Mouse (Mus musculus): ENCODE measurements at regions not wholly inside any gene's neighbourhood (a gene's known extent, or its start where the extent isn't known, plus 50 kb on each side); places are given as distances from the start of the nearest gene placed in this dataset.

- DNase-seq (ENCODE audit: extremely low read depth, low read depth): no peak
Measured at GRCm38 (mm10) chr3:41307400-41308028, 224.7 kb upstream of the Pgrmc2 start.

- no peak for DNase-seq (ENCODE audit: extremely low read depth, low read depth)
Measured at GRCm38 (mm10) chr3:41302805-41303204, 220.0 kb upstream of the Pgrmc2 start.

DNA sequence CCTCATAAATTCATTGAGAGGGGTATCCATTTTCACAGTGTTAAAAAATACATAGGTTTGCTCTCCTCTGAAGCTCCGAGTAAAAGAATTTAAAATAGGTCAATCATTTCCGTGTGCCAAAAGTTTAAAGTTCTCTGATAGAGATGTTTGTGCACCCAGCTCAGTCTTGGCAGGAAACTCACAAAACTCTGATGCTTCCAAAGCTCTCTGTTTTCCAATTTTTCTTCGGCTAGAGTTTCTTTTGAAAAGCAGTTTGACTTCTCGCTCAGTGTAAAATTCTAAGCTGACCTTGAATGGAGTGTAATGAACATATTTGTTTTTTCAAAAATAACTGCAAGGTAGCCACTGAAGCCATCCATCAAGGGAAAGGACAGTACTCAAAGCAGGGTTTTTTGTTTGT, 215.9 kb upstream of the Pgrmc2 start:
- no peak for DNase-seq (ENCODE audit: extremely low read depth, low read depth)

DNA sequence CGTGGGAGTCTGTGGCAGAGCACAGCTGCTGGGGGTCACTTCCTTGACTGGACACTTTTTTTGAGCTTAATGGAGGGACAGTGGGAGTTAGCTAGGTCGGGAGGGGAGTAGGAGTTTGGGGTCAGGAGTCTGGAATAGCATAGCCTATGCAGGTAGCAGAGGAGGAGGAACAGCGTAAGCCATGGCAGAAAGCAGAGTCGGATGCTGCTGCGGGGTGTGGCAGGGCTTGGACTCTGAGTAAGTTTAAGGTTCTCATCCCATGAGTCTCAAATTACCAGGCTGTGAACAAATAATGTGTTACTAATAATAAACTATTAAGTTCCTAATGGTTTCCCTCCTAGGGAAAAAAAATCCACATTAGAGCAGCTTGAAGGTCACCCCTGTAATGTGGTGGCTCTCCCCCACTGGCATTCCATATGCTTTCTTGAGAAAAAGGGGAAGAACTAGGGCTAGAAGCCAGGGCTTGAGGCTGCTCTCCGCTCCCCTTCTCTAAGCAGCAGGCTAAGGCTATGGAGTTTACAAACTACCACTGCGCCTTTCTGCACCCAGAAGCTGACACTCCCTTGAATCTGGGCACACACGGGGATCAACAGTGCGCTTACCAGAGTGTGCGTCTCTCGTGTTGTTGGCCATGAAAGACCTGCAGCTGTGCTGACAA, 213.4 kb upstream of the Pgrmc2 start:
- no peak for DNase-seq (ENCODE audit: extremely low read depth, low read depth)

DNA sequence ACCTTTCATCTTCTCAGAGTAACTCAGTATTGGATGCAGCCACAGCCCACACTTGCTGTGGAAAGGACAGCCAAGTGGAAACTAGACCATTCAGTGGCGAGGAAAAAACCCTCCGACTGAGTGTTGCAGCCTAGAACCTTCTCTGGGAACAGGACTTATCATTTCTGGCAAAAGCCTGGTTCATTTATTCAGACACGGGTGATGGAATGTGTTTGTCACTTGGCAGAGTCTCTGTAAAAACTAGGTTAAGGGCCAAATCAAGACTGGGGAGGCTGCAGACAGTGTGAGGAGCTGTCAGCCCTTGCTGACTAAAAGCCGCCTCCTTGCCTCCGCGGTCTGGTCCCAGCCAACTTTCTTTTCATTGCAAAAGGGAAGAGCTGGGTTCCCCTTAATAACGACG, 212.3 kb upstream of the Pgrmc2 start:
- no peak for DNase-seq (ENCODE audit: extremely low read depth, low read depth)

GRCm38 (mm10) chr3:41290535-41291307, 207.9 kb upstream of the Pgrmc2 start:
- DNase-seq (ENCODE audit: extremely low read depth, low read depth): no peak

GRCm38 (mm10) chr3:41288735-41289134, 205.9 kb upstream of the Pgrmc2 start:
- no peak for DNase-seq (ENCODE audit: extremely low read depth, low read depth)

- no peak for DNase-seq (ENCODE audit: extremely low read depth, low read depth)
Measured at GRCm38 (mm10) chr3:41288066-41288465, 205.2 kb upstream of the Pgrmc2 start.

DNA sequence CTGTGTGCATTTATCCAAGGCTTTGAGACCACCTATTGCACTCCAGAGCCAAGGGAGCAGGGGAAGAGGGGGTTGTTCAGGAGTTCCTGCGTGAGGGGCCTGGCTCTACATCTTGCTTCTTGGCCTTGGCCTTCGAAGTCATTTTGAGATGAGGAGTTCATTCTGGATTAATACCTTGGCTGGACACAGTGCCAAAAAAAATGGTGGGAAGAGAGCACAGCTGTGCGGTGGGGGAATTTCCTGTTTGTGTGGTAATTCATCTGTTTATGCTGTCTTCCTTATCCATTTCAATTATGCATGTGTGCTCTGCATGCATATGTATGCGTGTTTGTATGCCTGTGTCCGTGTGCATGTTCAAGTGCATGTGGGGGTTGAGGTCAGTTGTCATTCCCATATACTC, 202.5 kb upstream of the Pgrmc2 start:
- DNase-seq (ENCODE audit: extremely low read depth, low read depth): no peak

GRCm38 (mm10) chr3:41284897-41285296, 202.1 kb upstream of the Pgrmc2 start:
- no peak for DNase-seq (ENCODE audit: extremely low read depth, low read depth)

DNA sequence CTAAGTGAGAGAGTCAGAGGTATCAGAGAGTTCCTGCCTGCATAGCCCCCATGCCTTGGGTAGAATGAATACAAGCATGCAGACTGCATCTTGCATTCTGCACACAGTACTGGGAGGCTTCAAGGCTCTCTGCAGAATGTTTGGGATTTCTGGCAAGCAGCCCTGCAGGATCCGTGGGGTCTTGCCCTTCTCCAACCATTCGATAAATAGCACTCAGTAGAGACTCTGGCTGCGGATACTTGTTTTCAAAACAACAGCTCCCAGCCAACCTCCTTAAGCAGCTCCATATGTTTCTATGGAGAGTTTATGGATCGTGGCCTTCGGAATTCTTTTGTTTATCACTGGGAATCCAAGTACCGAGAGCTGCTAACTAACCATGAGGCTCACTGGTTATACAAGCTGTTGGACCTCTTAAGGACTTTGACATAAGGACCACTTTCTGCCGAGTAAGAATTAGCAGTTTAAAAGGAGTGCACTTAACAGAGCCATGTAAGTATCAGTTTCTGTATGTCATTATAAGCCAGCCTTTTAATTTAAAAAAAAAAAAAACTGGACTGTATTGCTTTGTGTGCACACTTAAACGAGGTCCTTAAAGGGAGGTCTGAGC, 199.7 kb upstream of the Pgrmc2 start:
- DNase-seq (ENCODE audit: extremely low read depth, low read depth): no peak

- DNase-seq (ENCODE audit: extremely low read depth, low read depth): no peak
Measured at GRCm38 (mm10) chr3:41276096-41276495, 193.2 kb upstream of the Pgrmc2 start.

GRCm38 (mm10) chr3:41268516-41268915, 185.7 kb upstream of the Pgrmc2 start:
- no peak for DNase-seq (ENCODE audit: extremely low read depth, low read depth)

DNA sequence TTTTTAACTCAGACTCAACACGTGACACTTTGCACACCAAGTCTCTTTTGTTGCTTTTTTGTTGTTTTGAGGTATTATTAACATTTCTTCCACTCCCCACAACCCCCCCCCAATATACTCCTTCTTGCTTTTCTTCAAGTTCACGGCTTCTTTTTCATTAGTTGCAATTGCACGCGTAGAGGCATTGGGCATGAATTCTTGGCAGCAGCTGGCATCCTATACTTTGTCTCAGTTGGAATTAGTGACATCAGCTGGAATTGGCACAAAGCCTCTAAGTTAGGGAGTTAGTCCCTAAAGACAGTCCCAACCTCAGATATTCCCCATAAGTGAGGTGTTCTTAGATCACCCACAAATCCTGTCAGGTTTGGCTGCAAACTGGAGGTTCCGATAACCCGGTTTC, 183.4 kb upstream of the Pgrmc2 start:
- no peak for DNase-seq (ENCODE audit: extremely low read depth, low read depth)

- no peak for DNase-seq (ENCODE audit: extremely low read depth, low read depth)
Measured at GRCm38 (mm10) chr3:41265399-41265798, 182.6 kb upstream of the Pgrmc2 start.

GRCm38 (mm10) chr3:41258291-41258690, 175.4 kb upstream of the Pgrmc2 start:
- no peak for DNase-seq (ENCODE audit: extremely low read depth, low read depth)

- DNase-seq (ENCODE audit: extremely low read depth, low read depth): peak; percentile 5
Measured at GRCm38 (mm10) chr3:41244960-41245359, 162.1 kb upstream of the Pgrmc2 start.

GRCm38 (mm10) chr3:41241856-41242552, 159.2 kb upstream of the Pgrmc2 start:
- no peak for DNase-seq (ENCODE audit: extremely low read depth, low read depth)

DNA sequence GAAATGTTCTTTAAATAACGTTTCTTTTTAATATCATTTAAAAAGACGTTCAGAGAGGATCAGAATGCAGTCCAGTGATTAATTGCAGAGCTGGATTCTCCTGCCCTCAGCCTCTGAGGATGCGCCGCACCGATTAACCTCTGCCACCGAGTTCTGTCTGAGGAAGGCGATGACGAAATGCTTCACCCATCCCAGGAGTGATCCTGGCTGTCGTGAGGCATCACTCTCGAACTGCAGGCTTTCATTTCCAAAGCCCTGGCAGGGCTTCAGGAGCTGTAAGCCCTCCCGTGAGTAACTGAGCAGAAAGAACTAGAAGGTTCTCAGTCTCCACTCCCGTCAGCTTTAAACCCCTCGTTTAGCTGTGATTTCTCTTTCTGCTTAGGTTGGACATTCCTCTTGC, 157.0 kb upstream of the Pgrmc2 start:
- no peak for DNase-seq (ENCODE audit: extremely low read depth, low read depth)

DNA sequence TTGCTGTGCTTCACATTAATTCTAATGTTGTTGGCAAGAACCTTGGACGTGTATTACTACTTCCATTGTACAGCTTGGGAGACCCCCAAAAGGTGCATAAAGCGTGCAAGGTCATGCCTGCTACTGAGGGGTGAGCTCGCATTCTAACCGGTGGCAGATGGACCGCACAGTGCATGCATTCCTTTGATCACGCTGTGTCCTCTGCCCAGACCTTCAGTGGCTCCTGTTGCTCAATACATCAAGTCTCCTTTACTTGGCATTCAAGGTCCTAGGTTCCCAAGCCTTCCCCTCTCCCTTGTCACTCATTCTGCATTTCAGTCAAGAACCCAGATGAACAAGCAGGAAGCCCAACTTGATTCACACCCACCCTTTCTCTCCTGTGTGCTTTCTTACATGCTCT, 156.4 kb upstream of the Pgrmc2 start:
- no peak for DNase-seq (ENCODE audit: extremely low read depth, low read depth)

- DNase-seq (ENCODE audit: extremely low read depth, low read depth): no peak
Measured at GRCm38 (mm10) chr3:41238046-41238445, 155.2 kb upstream of the Pgrmc2 start.

DNA sequence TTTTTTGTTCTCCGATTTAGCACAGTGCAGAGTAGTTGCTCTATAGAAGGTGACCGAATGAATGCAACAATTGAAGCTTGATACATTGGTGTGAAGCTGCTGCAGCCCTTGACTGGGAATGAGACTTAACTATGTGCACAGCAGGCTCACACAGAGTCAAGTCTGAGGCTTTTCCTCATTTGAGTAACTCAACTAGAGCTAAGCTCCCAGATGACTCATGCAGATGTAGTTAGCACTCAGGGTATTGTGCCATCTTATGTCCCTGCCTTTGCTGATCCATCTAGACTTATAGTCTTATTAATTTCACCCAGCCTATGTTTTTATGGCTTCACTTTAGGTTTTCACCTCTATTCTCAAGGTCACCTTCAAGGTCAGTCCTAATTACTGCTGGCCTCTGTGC, 152.8 kb upstream of the Pgrmc2 start:
- no peak for DNase-seq (ENCODE audit: extremely low read depth, low read depth)

All from MEL-GATA-1-ER (cell line).